9 mouse cellular contexts compared by ENCODE assay signal in the genomic region with DNA sequence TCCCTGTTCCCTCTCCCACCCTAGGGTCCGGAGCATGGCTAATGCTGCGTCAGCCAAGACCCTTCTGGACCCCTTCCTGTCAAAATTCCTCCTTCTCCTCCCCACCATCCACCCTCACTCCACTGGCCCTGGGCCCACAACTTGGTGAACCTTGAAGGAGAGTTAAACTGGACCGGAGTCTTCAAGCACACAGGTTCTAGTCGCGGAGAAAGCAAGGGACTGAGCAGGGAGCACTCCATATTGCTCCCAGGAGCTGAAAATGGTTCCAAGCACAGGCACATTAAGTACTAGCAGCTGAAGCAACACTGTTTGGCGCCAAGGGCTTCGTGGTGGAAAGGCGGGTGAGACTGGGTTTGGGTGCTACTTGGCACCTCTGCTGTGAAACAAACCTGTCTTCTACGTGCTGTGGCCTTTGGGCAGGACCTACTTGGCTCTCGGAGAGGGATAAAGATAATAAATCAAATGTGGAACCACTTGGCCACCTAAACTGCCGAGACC.
A peak's percentile ranks its signal among the peaks of the same experiment; 100 is the strongest.
DNase-seq lines count a peak whose midpoint lies in the region; ATAC-seq and TF ChIP-seq lines count a peak whose summit lies in the region.
"Had no signal": no experiment of that assay in that cellular context is flagged by ENCODE, and none has a peak within 500 bp of the region (broad histone marks: within the 10 kb centered on the region; RNA-seq: fewer than 3 reads in every experiment).

No protein-coding gene starts in this region.

- H3K27me3 ChIP-seq in heart, postnatal 0 days (ENCODE audit: control insufficient read depth, insufficient read depth, low read length), result peaks cover 51% of the 10 kb centered on the region
- peaks cover 45% of the 10 kb centered on the region for H3K27me3 ChIP-seq in liver, embryonic 16.5 days (ENCODE audit: control insufficient read depth, insufficient read depth, low read depth, low read length)

- peak; percentile 95 for DNase-seq in heart, adult 11 months
- DNase-seq in heart, postnatal 4 days, result no peak
- no peak for DNase-seq in heart, postnatal 0 days (ENCODE audit: low spot score)
- DNase-seq in cerebellum, adult 18-20 months, result no peak
- DNase-seq in thymus, postnatal 10 days (ENCODE audit: low spot score in 2 of 2), result no peak
- DNase-seq: cerebellum, adult 11-12 months had no signal

- H3K9ac ChIP-seq in heart, postnatal 0 days (replicated peaks; ENCODE audit: low read depth, low read length), result no peak overlapping the region
- H3K9ac ChIP-seq in liver, embryonic 16.5 days (ENCODE audit: low read depth, low read length), result no peak overlapping the region

- TF ChIP-seq EP300 in heart, postnatal 0 days (IDR thresholded peaks at IDR 0.05; ENCODE audit: low read depth), result no peak

- no peak for ATAC-seq in heart, postnatal 0 days (ENCODE audit: insufficient read depth, low read depth)
- no peak for ATAC-seq in liver, embryonic 16.5 days (ENCODE audit: low read depth)
- ATAC-seq in granulocyte monocyte progenitor cell, adult 5-6 weeks (replicated peaks; ENCODE audit: poor library complexity, severe bottlenecking), result no peak

- no peak for TF ChIP-seq POLR2A in cortical plate, adult 2 months (IDR thresholded peaks at IDR 0.05; ENCODE audit: extremely low read depth, insufficient read depth, low read length)

- H3K36me3 ChIP-seq in heart, postnatal 0 days (replicated peaks; ENCODE audit: control insufficient read depth, insufficient read depth, low read length), result no peaks in the 10 kb centered on the region
- no peaks in the 10 kb centered on the region for H3K36me3 ChIP-seq in liver, embryonic 16.5 days (ENCODE audit: control insufficient read depth, insufficient read depth)

- H3K27ac ChIP-seq in cortical plate, adult 2 months (ENCODE audit: insufficient read depth, low read length), result no peak overlapping the region
- no peak overlapping the region for H3K27ac ChIP-seq in heart, postnatal 0 days (ENCODE audit: low read depth)
- no peak overlapping the region for H3K27ac ChIP-seq in liver, embryonic 16.5 days (ENCODE audit: low read length)

- no peaks in the 10 kb centered on the region for H3K9me3 ChIP-seq in heart, postnatal 0 days (replicated peaks; ENCODE audit: control insufficient read depth, low read length)
- H3K9me3 ChIP-seq in liver, embryonic 16.5 days (replicated peaks; ENCODE audit: control insufficient read depth, low read length), result no peaks in the 10 kb centered on the region

- peak overlapping the region; percentile 95 for H3K4me2 ChIP-seq in heart, postnatal 0 days (ENCODE audit: low read depth, low read length)
- H3K4me2 ChIP-seq in liver, embryonic 16.5 days (ENCODE audit: low read depth, low read length), result no peak overlapping the region

- peaks cover 2% of the 10 kb centered on the region for H3K4me1 ChIP-seq in cortical plate, adult 2 months (ENCODE audit: control insufficient read depth, insufficient read depth, low read length)
- peaks cover 12% of the 10 kb centered on the region for H3K4me1 ChIP-seq in heart, postnatal 0 days (ENCODE audit: control insufficient read depth, insufficient read depth)
- H3K4me1 ChIP-seq in liver, embryonic 16.5 days (ENCODE audit: control insufficient read depth, low read depth, low read length), result no peaks in the 10 kb centered on the region; the same call in 1 of the 2 replicates

- 51% methylated on average over 11 of the region's 11 CpGs for WGBS in heart, postnatal 0 days
- 36% methylated on average over 11 of the region's 11 CpGs for WGBS in liver, embryonic 16.5 days (ENCODE audit: insufficient replicate concordance)

- peak overlapping the region; percentile 40; the same call in 1 of the 2 replicates for H3K4me3 ChIP-seq in cortical plate, adult 2 months (ENCODE audit: insufficient read depth, low read length)
- peak overlapping the region; percentile 68 for H3K4me3 ChIP-seq in heart, postnatal 0 days (ENCODE audit: low read depth, low read length)
- peak overlapping the region; percentile 51 for H3K4me3 ChIP-seq in liver, embryonic 16.5 days (ENCODE audit: low read depth, low read length)

- TF ChIP-seq CTCF in cortical plate, adult 2 months (IDR thresholded peaks at IDR 0.05; ENCODE audit: extremely low read depth, insufficient read depth, low read length), result no peak
- TF ChIP-seq CTCF in heart, postnatal 0 days (IDR thresholded peaks at IDR 0.05; ENCODE audit: low read depth), result no peak
